Mouse (Mus musculus) bone marrow macrophage, adult 2 months (primary cell): ENCODE measurements around the gene Abcc10.

ENCODE experiments used
- CTCF ChIP-seq: IDR thresholded peaks from 2 replicates; pipeline ENCODE4 v1.5.1; 2012; ENCODE audit warnings: low read depth, mild to moderate bottlenecking, low read length, moderate library complexity
- POLR2A ChIP-seq: IDR thresholded peaks from 2 replicates; pipeline ENCODE4 v1.6.1; 2012; ENCODE audit warnings: mild to moderate bottlenecking, low read depth, low read length, borderline replicate concordance

DNA sequence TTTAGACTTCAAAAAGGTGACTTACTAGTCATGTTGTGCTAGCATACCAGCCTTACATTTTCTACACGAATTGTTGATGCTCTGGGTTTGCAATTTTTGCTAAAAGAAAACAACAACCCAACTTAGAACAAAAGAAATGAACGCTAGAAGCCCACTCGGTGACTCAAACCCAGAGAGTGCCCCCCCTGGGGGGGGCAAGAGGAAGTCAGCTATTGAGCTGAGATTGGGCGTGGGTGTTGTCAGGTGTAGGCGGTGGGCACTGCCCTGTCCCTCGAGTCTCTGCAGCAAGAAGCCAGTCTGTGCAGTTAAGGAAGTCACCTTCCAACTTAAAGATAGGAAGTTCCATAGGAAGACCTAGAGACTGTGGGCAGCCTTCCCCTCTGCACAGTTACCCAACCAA, 31.6 kb downstream of the Abcc10 start:
- no peak for TF ChIP-seq CTCF
- no peak for TF ChIP-seq POLR2A
